Mouse (Mus musculus): ENCODE measurements around the gene Ppp2ca.
A peak's percentile ranks its signal among the peaks of the same experiment; 100 is the strongest.
"Not testable (repeated sequence)": the region's sequence is repeated elsewhere in the genome, so short reads cannot be mapped to it uniquely, and the experiment has no call there.

The Ppp2ca gene

DNA sequence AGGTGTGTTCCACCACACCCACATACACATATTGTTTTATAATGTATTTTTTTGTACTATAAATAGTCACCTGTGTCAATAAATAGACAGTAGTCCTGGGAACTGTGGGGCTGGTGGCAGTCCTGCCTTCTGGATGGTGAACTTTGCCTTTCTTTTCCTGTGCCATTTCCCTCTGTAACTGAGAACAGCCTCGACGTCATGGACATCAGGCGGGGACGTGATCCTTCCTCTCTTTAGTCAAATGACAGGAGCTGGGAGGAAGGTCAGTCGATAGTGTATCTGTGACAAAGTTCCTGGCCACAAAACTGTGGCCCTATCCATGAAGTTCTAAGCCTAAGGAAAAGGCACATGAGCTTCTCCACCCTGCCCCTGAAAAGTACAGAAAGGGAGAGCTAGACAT is 3.9 kb upstream of the Ppp2ca start:
- DNase-seq (ENCODE audit: low read depth, low spot score): no peak

DNA sequence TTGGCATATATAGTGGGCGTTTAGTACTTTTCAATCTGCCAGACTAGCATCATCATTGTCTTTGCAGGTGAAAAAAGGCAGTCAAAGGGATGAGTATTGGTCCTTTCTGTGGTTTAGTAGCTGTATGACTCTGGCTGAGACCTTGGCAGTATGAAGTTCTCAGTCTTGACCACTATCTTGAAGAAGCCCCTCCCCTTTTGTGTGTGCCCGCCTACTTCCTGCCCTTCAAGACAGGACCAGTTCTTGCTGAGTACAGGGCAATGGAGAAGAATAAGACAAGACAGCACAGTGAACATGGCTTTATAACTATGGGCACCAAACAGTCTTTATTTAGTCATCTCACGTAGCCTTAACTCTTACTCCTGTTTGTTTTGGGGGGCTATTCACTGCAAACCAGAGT is 1.5 kb upstream of the Ppp2ca start:
- peak; percentile 77 for DNase-seq (ENCODE audit: low read depth, low spot score)

DNA sequence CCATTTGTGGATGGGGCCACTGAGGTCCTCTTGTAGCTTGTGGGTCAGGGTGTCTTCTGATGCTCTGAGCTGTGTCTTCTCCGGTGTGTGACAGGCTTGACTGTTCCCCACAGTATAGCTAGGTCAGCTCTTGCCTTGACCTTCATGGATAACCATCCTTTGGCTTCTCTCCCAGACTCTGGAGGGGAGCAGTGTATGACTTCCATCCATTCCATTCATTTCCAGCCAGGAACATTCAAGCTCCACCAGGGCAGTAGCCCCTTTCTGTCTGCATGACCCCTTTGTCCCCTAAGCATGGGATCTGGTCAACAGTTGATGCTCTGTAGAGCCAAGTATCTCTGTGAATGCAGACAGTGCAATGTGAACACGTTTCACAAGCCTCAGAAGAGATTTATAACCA is 885 bp upstream of the Ppp2ca start:
- no peak for DNase-seq (ENCODE audit: low read depth, low spot score)

DNA sequence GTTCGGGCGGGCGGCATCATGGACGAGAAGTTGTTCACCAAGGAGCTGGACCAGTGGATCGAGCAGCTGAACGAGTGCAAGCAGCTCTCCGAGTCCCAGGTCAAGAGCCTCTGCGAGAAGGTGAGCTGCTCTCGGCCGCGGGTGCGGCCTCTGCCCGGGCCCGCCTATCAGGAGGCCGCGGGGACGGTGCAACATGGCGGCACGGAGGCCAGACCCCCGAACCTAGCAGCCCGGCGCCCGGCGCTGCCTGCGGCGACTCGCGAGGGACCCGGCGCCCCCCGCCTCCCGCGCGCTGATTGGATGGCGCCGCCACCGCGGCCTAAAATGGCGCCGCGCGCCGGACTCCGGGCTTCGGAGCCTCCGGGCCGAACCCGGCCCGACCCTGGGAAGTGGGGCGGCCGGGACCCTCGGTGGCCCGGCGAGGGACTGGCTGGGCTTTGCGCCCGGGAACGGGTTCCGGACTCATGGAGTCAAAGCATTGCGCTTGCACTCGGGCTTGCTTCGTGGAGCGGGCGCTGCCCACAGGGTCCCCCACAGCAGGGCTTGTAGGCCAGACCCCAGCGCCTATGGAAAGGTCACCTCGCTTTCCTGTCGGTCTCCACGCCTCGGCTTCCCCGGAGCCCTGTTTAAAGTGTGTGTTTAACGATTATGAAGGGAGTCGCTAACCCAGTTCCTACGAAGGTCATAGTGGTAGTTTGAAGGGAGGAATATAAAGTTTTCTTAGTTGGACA is 715 bp downstream of the Ppp2ca start:
- peak; percentile 71 for DNase-seq (ENCODE audit: low read depth, low spot score)

DNA sequence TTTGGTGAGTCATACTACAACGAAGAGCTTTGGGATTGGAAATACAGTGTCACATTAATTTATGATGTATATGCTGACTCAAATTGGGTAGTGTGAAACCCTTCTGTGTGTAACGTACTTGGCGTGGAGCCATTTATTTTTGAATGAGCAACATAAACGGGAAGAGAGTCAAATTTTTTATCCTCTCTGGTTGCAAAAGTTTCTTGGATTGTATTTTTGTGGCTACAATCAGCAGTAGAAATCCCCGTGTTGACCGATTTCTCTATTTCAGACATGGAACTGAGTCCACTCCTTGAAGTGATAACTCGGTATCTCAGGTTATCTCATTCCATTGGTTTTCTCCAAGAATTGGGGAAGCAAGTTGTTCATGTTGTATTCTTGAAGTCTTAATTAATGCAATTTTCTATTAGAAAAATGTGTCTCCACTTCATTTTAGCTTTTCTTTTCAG is 1.3 kb downstream of the Ppp2ca start:
- DNase-seq (ENCODE audit: low read depth, low spot score): no peak

DNA sequence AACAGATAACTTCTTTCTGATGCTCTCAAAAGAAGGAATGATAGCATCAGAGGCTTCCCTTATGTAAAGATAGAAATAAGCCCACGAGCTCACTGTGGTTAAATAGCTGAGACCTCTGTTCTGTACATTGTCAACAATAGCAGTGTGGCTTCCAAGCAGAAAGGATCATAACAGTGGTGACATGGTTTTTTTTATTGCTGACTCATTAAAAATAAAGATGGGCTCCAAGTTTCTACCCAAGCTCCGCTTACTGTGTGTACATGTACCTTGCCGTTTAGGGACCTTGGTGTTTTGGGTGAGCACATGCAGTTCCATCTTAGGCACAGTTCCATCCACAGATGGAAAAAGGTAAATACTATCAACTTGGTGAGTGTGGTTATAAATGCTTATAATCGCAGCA is 4.5 kb downstream of the Ppp2ca start:
- DNase-seq (ENCODE audit: low read depth, low spot score): no peak

DNA sequence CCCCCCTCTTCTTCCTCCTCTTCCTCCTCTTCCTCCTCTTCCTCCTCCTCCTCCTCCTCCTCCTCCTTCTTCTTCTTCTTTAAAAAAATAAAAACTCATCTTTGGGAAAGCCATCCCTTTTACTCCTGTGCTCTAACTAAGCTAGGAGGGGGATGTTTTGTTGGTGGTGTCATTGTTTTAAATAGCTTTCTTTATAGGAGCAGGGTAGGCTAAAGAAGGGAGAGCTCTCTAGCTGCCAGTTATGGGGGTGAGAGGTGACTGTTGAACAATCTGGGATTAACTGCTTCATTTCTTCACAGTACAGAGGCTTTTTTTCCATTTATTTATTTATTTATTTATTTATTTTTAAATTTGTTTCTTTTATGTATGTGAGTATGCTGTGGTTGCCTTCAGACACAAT is 7.0 kb downstream of the Ppp2ca start:
- no peak for DNase-seq (ENCODE audit: low read depth, low spot score)

DNA sequence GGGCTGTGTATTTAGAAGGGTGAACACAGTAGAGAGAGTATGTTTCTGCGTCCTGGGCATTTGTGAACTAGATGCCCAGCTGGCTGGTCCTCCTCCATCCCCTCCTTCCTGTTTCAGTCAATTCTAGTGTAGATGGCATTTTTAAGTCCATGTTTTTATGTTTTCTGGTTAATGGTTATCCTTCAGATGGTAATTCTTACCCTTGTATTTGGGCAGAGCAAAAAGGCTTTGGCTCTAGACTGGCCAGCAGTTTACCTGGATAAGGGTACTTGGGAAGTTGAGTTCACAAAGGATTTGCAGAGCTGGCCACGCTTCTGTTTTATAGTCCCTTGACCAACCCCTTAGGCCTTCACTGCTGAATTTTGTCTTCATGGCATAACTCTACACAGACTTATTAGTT is 7.6 kb downstream of the Ppp2ca start:
- DNase-seq (ENCODE audit: low read depth, low spot score): no peak

DNA sequence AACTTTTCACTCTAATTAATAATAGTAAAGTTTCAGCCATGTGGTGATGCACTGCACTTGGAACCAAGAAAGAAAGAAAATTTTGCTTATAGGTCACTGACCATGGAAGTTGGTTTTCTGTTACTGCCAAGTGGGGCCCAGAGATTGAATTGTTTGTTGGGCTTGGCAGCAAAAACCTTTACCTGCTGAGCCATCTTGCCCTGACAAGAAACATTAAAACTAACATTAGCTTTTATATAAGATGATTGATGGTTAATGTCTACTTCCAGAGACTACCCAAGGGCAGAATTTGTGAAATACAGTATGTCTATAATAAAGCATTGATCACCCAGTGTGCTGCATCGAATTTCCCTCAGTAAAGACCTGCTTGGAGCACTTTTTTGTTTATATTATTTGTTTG is 8.0 kb downstream of the Ppp2ca start:
- no peak for DNase-seq (ENCODE audit: low read depth, low spot score)

DNA sequence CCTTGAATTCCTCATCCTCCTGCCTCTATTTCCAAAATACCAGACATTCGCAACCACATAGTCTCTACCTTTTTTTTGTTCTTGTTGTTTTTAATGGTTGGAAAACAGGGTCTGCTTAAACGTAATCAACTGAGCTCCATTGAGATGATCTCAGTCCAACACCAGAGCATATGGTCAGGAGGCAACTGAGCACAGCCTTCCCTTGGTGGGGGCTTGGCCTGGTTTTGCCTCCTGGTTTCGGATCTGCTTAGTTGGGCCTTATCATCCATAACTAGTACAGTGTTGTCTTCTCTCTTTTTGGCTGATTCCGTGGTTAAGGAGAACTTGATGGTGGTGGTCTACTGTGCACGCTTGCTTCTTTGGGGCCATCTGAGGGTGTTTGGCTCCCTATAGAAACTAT is 10.3 kb downstream of the Ppp2ca start:
- no peak for DNase-seq (ENCODE audit: low read depth, low spot score)

DNA sequence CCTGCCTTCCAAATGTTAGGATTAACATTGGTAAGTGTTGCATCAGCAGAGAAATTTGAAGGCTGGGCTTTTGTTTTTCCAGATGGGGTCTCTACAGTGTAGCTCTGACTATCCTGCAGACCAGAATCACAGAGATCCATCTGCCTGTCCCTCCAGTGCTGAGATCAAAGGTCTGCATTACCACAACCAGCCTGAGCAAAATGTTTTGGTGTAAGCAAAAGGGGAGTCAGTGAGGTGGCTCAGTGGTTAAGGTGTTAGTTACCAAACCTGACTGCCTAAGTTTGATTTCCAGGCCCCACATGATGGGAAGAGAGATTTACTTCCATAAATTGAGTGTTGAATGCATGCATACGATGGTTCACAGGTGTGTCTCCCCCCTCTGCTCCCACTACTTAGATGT is 10.9 kb downstream of the Ppp2ca start:
- DNase-seq (ENCODE audit: low read depth, low spot score): no peak

DNA sequence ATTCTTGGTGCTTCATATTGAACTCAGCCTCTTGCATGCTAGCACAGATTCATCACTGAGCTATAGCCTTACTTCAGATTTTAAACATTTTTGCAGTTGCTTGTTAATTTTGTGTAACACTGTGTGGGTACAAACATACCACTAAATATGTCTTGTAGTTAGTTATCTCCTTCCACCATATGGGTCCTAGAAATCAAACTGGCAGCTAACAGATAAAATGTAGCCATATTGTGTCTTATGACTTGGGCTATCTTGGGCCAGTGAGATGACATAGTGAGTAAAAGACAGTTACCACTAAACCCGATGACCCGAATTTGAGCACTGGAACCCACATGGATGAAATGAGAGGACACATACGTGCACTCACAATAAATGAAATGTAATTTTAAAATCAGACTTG is 17.0 kb downstream of the Ppp2ca start:
- no peak for DNase-seq (ENCODE audit: low read depth, low spot score)

DNA sequence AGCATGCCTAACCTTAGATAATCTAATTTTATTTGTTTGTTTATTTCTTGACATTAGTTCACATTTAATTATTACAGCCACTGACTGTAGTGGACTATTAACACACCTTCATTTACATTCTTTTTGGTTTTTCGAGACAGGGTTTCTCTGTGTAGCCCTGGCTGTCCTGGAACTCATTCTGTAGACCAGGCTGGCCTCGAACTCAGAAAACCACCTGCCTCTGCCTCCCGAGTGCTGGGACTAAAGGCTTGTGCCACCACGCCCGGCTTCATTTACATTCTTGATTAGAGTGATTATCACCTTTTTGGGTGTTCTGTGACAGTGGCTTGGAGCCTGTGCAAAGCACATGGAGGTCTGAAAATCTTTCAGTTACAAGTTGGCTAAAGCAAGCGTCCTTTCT is 17.6 kb downstream of the Ppp2ca start:
- not testable (repeated sequence) for DNase-seq (ENCODE audit: low read depth, low spot score)

DNA sequence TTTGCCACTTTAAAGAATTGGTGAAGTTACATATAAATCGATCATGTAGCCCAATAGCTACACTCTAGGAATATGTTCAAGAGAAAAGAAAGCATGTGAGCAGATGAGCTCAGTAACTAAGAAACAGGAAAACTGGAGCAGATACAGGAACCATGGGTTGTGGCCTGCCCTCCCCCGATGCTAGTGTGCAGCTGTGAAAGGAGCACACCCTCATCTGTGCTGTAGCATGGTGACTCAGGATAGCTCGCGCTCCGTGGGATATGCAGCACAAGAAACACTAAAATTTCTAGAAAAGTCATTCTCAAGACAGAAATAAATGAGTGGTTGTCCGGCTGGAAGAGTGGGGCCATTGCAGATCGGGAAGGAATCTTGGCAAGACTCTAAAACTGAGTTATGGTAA is 18.7 kb downstream of the Ppp2ca start:
- no peak for DNase-seq (ENCODE audit: low read depth, low spot score)

DNA sequence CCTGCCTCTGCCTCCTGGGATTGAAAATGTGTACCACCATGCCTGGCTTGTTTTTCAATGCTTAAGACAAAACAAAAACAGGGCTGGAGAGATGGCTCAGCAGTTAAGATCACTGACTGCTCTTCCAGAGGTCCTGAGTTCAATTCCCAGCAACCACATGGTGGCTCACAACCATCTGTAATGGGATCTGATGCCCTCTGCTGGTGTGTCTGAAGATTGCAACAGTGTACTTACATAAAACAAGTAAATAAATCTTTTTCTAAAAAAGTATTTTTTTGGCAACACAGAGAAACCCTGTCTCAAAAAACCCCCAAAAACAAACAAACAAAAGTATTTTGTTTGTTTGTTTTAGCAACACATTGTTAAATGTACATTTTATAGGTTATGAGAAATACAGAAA is 21.9 kb downstream of the Ppp2ca start:
- DNase-seq (ENCODE audit: low read depth, low spot score): not testable (repeated sequence)

DNA sequence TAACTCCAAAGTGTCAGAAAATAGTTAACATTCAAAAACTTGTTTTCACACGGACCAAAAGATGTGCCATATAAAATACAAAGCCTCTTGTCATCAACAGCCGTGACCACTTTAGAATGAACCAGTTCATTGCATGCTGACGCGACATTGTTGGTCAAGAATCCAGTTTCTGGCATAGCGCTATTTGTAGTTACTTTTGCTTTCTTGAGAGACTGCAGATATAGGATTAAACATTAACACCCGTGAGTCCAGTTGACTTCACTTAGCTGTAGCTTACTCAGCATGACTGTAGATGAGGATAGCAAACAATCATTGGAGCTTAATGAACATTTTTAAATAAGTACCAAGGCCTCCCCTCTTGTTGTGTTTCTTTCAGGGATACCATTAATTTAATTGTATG is 23.6 kb downstream of the Ppp2ca start:
- no peak for DNase-seq (ENCODE audit: low read depth, low spot score)

DNA sequence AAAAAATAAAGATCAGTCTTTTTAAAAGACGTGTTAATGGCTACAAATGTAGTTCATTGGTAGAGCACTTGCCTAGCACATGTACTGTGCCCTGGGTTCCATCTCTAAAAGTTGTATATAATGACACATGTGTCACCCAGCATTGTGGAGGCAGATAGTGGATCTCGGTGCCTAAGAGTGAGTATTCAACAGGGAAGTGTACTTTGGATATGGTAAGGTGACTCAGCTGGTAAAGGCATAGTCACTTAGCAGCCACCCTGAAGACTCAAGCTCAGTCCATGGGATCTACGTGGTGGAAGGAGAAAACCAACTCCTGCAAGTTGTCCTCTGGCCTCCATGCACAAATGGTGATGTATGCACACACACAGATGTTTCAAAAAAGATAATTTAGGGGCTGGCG is 26.0 kb downstream of the Ppp2ca start:
- DNase-seq (ENCODE audit: low read depth, low spot score): no peak

DNA sequence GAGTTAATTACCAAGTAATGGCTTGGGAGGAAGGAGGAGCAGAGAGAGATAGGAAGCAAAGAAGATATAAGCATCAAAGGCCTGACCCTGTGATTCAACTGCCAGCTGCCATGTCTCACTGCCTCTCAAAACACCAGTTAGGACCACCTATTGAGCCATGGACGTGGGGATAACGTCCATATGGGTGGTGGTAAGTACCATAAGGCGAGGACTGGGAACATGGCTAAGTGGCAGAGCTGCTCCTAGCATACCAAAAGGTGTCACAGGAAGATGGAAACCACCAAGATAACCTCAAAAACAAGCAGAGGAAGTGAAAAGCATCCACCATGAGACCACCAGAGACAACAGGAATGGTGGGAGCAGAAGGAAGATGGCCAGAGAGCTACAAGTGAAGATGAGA is 28.7 kb downstream of the Ppp2ca start:
- DNase-seq (ENCODE audit: low read depth, low spot score): no peak

DNA sequence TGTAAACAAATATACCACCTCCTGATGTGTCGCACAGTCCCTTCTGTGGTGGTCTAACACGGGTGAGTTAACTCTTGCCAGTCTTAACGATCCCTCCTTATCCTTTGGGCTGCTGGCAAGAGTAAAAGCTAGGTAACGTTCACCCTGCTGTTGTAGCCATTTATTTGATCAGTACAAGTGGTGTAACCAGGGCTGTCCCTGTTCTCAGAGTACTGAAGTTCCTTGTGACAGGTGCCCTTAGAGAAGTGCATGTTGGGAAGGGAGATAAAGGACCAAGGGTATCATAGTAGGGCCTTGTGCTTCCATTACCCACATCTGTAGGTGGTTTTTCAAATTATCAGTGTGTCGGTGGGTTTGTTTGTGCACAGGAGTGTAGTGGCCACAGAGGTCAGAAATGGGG is 29.3 kb downstream of the Ppp2ca start:
- no peak for DNase-seq (ENCODE audit: low read depth, low spot score)

DNA sequence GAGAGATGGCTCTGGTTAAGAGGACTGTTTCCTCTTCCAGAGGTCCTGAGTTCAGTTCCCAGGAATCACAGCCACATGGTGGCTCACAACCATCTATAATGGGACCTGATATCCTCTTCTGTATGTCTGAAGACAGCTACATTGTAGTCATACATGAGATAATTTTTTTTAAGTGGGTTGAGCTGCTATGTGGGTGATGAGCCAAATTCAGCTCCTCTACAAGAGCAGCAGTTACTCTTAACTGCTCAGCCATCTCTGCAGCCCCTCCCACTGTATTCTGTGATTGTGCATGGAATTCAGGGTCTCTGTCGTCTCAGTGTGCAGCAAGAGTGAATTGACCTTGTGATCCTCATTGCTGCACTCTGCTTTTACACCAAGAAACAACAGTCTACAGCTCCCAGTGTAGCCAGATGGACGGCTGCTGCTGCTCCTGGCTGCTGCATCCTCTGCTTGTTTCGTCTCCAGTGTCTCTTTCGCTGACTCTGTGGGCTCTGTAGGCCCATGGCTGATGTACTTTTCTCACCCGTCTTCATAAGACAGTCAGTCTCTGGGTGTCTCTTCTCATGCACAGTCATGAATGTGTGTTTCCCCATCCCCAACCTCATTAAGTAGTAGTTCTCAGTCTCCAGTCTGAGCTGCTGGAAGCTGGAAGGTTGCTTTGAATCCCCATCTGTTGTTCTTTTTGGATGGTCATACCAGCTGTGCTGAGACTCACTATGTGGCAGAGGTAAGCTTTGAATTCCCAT is 30.0 kb downstream of the Ppp2ca start:
- DNase-seq (ENCODE audit: low read depth, low spot score): no peak

DNA sequence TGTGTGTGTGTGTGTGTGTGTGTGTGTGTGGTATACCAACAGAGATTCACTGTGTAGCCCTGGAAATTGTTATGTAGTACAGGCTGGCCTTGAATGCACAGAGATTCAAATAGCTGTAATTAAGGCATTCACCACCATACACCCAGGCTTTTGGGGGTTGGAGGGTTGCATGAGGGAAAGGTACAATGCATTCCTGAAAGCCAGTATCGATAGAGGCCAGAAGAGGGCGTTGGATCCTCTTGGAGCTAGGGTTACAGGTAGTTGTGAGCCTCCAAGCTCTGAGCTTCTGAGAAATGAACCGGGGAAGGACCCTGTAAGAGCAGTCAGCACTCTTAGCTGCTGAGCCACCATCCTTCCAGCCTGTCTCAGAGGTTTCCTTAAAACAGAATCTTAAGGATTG is 30.7 kb downstream of the Ppp2ca start:
- peak; percentile 69 for DNase-seq (ENCODE audit: low read depth, low spot score)

DNA sequence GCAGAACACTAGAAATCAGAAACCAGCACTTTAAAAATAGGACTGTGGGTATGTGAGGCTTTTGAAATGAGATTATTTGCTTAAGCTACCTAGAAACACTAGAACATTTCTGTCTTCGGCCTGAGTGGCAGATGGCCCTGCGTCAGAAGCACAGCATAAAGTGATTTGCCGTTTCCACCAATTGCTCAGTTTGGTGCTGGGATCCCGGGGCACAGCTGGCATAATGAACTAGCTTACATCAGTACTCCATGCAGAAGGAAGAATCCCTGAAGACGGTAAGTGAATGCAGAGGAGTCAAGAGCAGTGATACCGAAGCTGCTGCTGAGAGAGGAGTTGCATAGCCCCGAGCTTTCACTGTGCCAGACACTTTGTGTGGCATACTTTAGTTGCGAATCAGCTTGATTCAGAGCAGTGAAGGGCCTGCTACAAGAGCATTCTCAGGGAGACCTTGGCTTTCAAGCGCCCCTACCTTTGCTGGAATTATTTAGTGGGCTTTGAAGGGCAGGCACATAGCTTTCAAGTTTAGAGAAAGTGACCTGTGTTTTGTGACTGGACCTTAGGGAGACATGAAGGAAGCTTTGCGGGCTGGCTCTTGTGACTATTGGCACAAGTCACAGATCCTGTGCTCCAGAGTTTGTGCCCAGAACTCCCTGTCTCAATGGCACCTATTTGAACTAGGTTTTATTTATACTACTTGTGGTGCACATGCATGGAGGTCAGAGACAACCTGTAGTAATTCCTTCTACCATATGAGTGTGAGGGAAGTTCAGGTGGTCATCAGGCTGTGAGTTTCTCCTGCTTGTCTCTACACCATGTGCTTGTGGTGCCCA is 31.4 kb downstream of the Ppp2ca start:
- DNase-seq (ENCODE audit: low read depth, low spot score): no peak
